Mouse (Mus musculus): ENCODE data around the gene Dtx1. TPM values are rescaled to one million over a fixed set of nuclear protein-coding genes. Genes with fewer than 3 reads are reported as not detected.
A peak's percentile ranks its signal among the peaks of the same experiment; 100 is the strongest.

Dtx1 gene
- polyA plus RNA-seq, 1 experiment from 2014 or later: 0.24 TPM

GRCm38 (mm10) chr5:120649374-120649933 lies 62.3 kb downstream of the Dtx1 start:
- H3K79me2 ChIP-seq (ENCODE audit: inconsistent target): no peaks in the 10 kb centered on the region
- no peak overlapping the region for H3K4me3 ChIP-seq (ENCODE audit: inconsistent target)
- no peak overlapping the region for H3K27ac ChIP-seq
- no peaks in the 10 kb centered on the region for H3K36me3 ChIP-seq (ENCODE audit: inconsistent target)
- 7% methylated on average over 21 of the region's 21 CpGs for WGBS (ENCODE audit: missing documents)

- Histone ChIP-seq H3K79me2 (ENCODE audit: inconsistent target) (no peaks in the 10 kb centered on the region), H3K4me3 (ENCODE audit: inconsistent target) (peak within 1 kb of the TSS; percentile 10; the same call in 1 of the 2 replicates), H3K36me3 (ENCODE audit: inconsistent target) (no peaks in the 10 kb centered on the region), H3K27ac (no peak within 1 kb of the TSS)
- WGBS (ENCODE audit: missing documents): 2% methylated on average over 53 of the region's 53 CpGs
Observed at GRCm38 (mm10) chr5:120648569-120649373, 63.0 kb downstream of the Dtx1 start, which contains the start of gene Rasal1. Rasal1 (plus strand) TSS chr5:120648812.

- Histone ChIP-seq H3K4me3 (ENCODE audit: inconsistent target) (peak overlapping the region; percentile 10; the same call in 1 of the 2 replicates), H3K27ac (no peak overlapping the region)
- 8% methylated on average over 12 of the region's 12 CpGs for WGBS (ENCODE audit: missing documents)
Observed at GRCm38 (mm10) chr5:120647814-120648491, 63.8 kb downstream of the Dtx1 start.

GRCm38 (mm10) chr5:120647361-120647760 lies 64.4 kb downstream of the Dtx1 start:
- no peaks in the 10 kb centered on the region for H3K36me3 ChIP-seq (ENCODE audit: inconsistent target)
- no peaks in the 10 kb centered on the region for H3K79me2 ChIP-seq (ENCODE audit: inconsistent target)
- 67% methylated on average over 4 of the region's 4 CpGs for WGBS (ENCODE audit: missing documents)
- no peak overlapping the region for H3K4me3 ChIP-seq (ENCODE audit: inconsistent target)
- no peak overlapping the region for H3K27ac ChIP-seq

More at GRCm38 (mm10) chr5:120647814-120648491, 63.8 kb downstream of the Dtx1 start:
- no peaks in the 10 kb centered on the region for H3K36me3 ChIP-seq (ENCODE audit: inconsistent target)
- H3K79me2 ChIP-seq (ENCODE audit: inconsistent target): no peaks in the 10 kb centered on the region

- H3K27ac ChIP-seq: no peak overlapping the region
- no peaks in the 10 kb centered on the region for H3K79me2 ChIP-seq (ENCODE audit: inconsistent target)
- WGBS (ENCODE audit: missing documents): 14% methylated on average over 6 of the region's 6 CpGs
- H3K4me3 ChIP-seq (ENCODE audit: inconsistent target): no peak overlapping the region
- H3K36me3 ChIP-seq (ENCODE audit: inconsistent target): no peaks in the 10 kb centered on the region
Observed at GRCm38 (mm10) chr5:120645851-120646250, 65.9 kb downstream of the Dtx1 start.

- 15% methylated on average over 3 of the region's 3 CpGs for WGBS (ENCODE audit: missing documents)
- Histone ChIP-seq H3K36me3 (ENCODE audit: inconsistent target) (no peaks in the 10 kb centered on the region), H3K79me2 (ENCODE audit: inconsistent target) (no peaks in the 10 kb centered on the region), H3K27ac (no peak overlapping the region), H3K4me3 (ENCODE audit: inconsistent target) (no peak overlapping the region)
Observed at GRCm38 (mm10) chr5:120644227-120644626, 67.5 kb downstream of the Dtx1 start.

- WGBS (ENCODE audit: missing documents): 5% methylated on average over 14 of the region's 14 CpGs
- Histone ChIP-seq H3K79me2 (ENCODE audit: inconsistent target) (no peaks in the 10 kb centered on the region), H3K36me3 (ENCODE audit: inconsistent target) (no peaks in the 10 kb centered on the region), H3K27ac (no peak overlapping the region), H3K4me3 (ENCODE audit: inconsistent target) (no peak overlapping the region)
Observed at GRCm38 (mm10) chr5:120643365-120644085, 68.2 kb downstream of the Dtx1 start.

- H3K36me3 ChIP-seq (ENCODE audit: inconsistent target): no peaks in the 10 kb centered on the region
- no peaks in the 10 kb centered on the region for H3K79me2 ChIP-seq (ENCODE audit: inconsistent target)
- 97% methylated on average over 7 of the region's 7 CpGs for WGBS (ENCODE audit: missing documents)
- no peak overlapping the region for H3K27ac ChIP-seq
- no peak overlapping the region for H3K4me3 ChIP-seq (ENCODE audit: inconsistent target)
Observed at GRCm38 (mm10) chr5:120640094-120640493, 71.6 kb downstream of the Dtx1 start.

GRCm38 (mm10) chr5:120635633-120636032 lies 76.1 kb downstream of the Dtx1 start:
- 98% methylated on average over 5 of the region's 5 CpGs for WGBS (ENCODE audit: missing documents)
- Histone ChIP-seq H3K36me3 (ENCODE audit: inconsistent target) (no peaks in the 10 kb centered on the region), H3K79me2 (ENCODE audit: inconsistent target) (no peaks in the 10 kb centered on the region), H3K27ac (no peak overlapping the region), H3K4me3 (ENCODE audit: inconsistent target) (no peak overlapping the region)

- Histone ChIP-seq H3K36me3 (ENCODE audit: inconsistent target) (no peaks in the 10 kb centered on the region), H3K79me2 (ENCODE audit: inconsistent target) (no peaks in the 10 kb centered on the region), H3K4me3 (ENCODE audit: inconsistent target) (no peak overlapping the region), H3K27ac (no peak overlapping the region)
- 44% methylated on average over 5 of the region's 5 CpGs for WGBS (ENCODE audit: missing documents)
Observed at GRCm38 (mm10) chr5:120634860-120635259, 76.9 kb downstream of the Dtx1 start.

- Histone ChIP-seq H3K36me3 (ENCODE audit: inconsistent target) (no peaks in the 10 kb centered on the region), H3K79me2 (ENCODE audit: inconsistent target) (no peaks in the 10 kb centered on the region), H3K27ac (no peak within 1 kb of the TSS), H3K4me3 (ENCODE audit: inconsistent target) (no peak within 1 kb of the TSS)
- WGBS (ENCODE audit: missing documents): 63% methylated on average over 9 of the region's 9 CpGs
Observed at GRCm38 (mm10) chr5:120634131-120634530, 77.6 kb downstream of the Dtx1 start, which contains the start of gene Cfap73. Cfap73 (minus strand) TSS chr5:120634235.

- Histone ChIP-seq H3K79me2 (ENCODE audit: inconsistent target) (no peaks in the 10 kb centered on the region), H3K27ac (no peak overlapping the region), H3K36me3 (ENCODE audit: inconsistent target) (peaks cover 8% of the 10 kb centered on the region; the same call in 1 of the 2 replicates), H3K4me3 (ENCODE audit: inconsistent target) (no peak overlapping the region)
- WGBS (ENCODE audit: missing documents): 91% methylated on average over 5 of the region's 5 CpGs
Observed at GRCm38 (mm10) chr5:120631892-120632291, 79.8 kb downstream of the Dtx1 start.

- peaks cover 10% of the 10 kb centered on the region; the same call in 1 of the 2 replicates for H3K36me3 ChIP-seq (ENCODE audit: inconsistent target)
- H3K4me3 ChIP-seq (ENCODE audit: inconsistent target): no peak overlapping the region
- WGBS (ENCODE audit: missing documents): 8% methylated on average over 29 of the region's 29 CpGs
- no peaks in the 10 kb centered on the region for H3K79me2 ChIP-seq (ENCODE audit: inconsistent target)
- H3K27ac ChIP-seq: no peak overlapping the region
Observed at GRCm38 (mm10) chr5:120631128-120631527, 80.6 kb downstream of the Dtx1 start.

All from macrophage (primary cell).